Mouse (Mus musculus): Measurements from ENCODE around the gene Plin5. TPM values are rescaled to one million over a fixed set of nuclear protein-coding genes. Genes with fewer than 3 reads are reported as not detected.
"Not testable (repeated sequence)": the region's sequence is repeated elsewhere in the genome, so short reads cannot be mapped to it uniquely, and the experiment has no call there.

Plin5 gene
- total and polyA plus RNA-seq, 2 experiments from 2014 or later, result 4.3 to 4.8 TPM

DNA sequence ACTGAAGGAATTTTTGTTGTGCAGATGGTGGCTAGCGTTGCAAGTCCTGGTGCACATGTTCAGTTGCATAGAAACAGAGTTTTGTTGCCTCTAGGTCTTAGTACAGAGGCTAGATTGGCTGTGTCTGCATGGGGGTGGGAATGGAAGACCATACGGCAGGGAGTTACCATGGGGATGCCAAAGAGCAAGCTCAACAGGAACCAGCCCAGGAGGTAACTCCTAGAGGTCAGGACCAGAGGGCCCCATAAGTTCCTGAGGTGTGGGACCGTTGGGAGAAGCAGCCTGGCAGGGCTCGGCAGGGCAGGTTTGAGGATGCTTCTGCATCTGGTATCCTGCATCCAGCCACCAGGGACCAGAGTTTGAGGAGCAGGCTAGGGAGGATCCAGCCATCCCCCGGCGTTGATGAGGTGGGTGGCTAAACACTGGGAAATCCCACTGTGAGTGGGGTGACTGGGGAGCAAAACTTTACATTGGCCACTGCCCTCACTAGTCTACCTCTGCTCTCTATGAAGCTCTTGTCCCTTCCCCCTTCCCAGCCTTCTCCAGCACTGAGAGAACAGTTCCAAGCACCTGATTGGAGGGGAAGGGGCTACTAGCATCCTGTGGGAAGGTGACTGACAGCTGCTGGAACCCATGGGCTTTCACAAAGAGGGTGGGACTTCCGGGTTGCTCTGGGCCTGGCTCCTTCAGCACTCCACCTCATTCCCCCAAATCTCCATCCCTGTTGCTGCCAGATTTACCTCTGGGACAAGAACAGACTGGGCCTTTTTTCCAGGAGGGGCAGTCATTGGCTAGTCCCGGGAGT, 36.4 kb downstream of the Plin5 start:
- Histone ChIP-seq H3K27ac (ENCODE audit: low read depth, low read length) (0 out of 2 replicates have a peak overlapping the region, but pooled peaks have one; percentile 26), H3K9me3 (ENCODE audit: low read length) (no peaks in the 10 kb centered on the region), H3K4me1 (ENCODE audit: insufficient read depth, low read length) (peaks cover 16% of the 10 kb centered on the region), H3K36me3 (ENCODE audit: insufficient read depth, low read length) (no peaks in the 10 kb centered on the region), H3K27me3 (ENCODE audit: insufficient read depth, low read length) (no peaks in the 10 kb centered on the region), H3K4me3 (ENCODE audit: low read depth, low read length) (peak overlapping the region; percentile 98), H3K4me2 (ENCODE audit: low read depth, low read length, poor library complexity, severe bottlenecking) (peak overlapping the region; percentile 98), H3K9ac (replicated peaks; ENCODE audit: low read length, poor library complexity, severe bottlenecking) (peak overlapping the region; percentile 81)
- WGBS, result 11% methylated on average over 8 of the region's 8 CpGs
- ATAC-seq (ENCODE audit: low FRiP score) (peak; percentile 28), DNase-seq (ENCODE audit: low spot score) (peak; percentile 90)
- peak; percentile 9; the same call in 1 of the 2 replicates for TF ChIP-seq CTCF (IDR thresholded peaks at IDR 0.05)

DNA sequence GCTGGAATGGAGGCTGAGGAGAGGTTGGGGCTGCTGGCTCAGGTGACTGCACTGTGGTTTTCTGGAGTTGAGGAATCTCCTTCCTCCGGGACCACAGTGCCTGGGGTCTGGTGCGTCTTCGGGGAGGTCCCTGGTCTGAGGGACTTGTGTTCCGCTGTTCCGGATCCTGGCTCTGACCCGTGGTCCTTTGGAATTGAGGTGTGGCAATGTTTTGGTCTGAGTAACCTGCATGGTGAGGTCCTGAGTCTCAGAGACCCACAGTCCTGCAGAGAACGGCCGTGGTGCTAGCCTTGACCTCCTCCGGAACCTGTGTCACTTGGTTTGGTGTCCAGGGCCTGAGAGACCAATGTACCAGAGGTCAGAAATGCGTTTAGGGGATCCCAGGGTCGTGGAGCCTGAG, 37.5 kb downstream of the Plin5 start:
- ATAC-seq (ENCODE audit: low FRiP score) (no peak), DNase-seq (ENCODE audit: low spot score) (no peak)
- H3K9ac ChIP-seq (replicated peaks; ENCODE audit: low read length, poor library complexity, severe bottlenecking), result peak overlapping the region; percentile 81
- peak overlapping the region; percentile 75 for H3K27ac ChIP-seq (ENCODE audit: low read depth, low read length)
- WGBS, result 2% methylated on average over 11 of the region's 11 CpGs
- H3K27me3 ChIP-seq (ENCODE audit: insufficient read depth, low read length), result no peaks in the 10 kb centered on the region
- peak overlapping the region; percentile 98 for H3K4me3 ChIP-seq (ENCODE audit: low read depth, low read length)
- H3K4me1 ChIP-seq (ENCODE audit: insufficient read depth, low read length), result peaks cover 21% of the 10 kb centered on the region
- TF ChIP-seq CTCF (IDR thresholded peaks at IDR 0.05), result no peak
- H3K36me3 ChIP-seq (ENCODE audit: insufficient read depth, low read length), result no peaks in the 10 kb centered on the region
- no peaks in the 10 kb centered on the region for H3K9me3 ChIP-seq (ENCODE audit: low read length)
- H3K4me2 ChIP-seq (ENCODE audit: low read depth, low read length, poor library complexity, severe bottlenecking), result peak overlapping the region; percentile 98

DNA sequence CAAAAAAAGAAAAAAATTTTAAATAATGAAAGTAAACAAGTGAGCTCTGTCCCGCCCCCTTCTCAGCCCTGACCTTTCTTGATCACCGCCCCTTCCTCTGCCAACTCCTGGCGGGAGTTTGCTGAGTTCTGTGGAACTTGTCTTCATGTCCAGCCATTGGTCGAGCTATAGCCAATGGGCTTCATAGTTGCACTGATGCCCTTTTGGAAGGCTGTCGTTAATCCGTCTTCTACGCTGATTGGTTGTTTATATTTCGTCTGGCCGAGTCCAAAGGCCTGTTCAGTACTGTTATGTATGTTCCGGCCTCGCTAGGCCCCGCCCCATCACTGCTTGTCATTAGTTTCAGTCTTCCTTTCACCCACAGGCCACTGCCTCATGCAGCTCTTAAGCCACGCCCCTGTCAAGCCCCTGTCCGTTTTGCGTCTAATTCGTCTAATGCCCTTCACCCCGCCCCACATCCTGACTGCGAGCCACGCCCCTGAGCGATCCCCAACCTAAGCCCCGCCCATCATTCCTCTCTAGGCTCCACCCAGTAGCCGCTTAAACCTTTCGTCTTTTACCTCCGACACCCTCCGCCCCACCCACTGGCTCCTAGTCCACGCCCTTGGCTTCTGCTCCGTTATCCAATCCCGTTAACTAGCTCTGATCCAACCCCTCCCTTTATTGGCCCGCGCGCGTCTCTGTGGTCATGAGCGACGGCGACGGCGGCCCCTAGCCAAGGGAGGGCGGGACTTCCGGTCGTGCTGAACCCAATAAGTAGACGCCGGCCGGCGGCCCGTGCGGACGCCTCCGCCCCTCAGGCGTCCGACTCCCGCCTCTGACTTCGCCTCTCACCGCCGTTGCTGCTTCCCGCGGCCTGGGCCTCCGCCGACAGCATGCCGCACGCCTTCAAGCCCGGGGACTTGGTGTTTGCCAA, 38.3 kb downstream of the Plin5 start, which contains the start of gene Hdgfl2:
TSS of gene Hdgfl2 (plus strand) at position 755 of the 916 bp plus-strand sequence.
- no peak for TF ChIP-seq CTCF (IDR thresholded peaks at IDR 0.05)
- peak within 1 kb of the TSS; percentile 98 for H3K4me3 ChIP-seq (ENCODE audit: low read depth, low read length)
- H3K4me2 ChIP-seq (ENCODE audit: low read depth, low read length, poor library complexity, severe bottlenecking), result peak within 1 kb of the TSS; percentile 98
- ATAC-seq (ENCODE audit: low FRiP score), result peak; percentile 93
- H3K27ac ChIP-seq (ENCODE audit: low read depth, low read length), result peak within 1 kb of the TSS; percentile 75
- peak; percentile 100 for DNase-seq (ENCODE audit: low spot score)
- no peaks in the 10 kb centered on the region for H3K36me3 ChIP-seq (ENCODE audit: insufficient read depth, low read length)
- peak within 1 kb of the TSS; percentile 81 for H3K9ac ChIP-seq (replicated peaks; ENCODE audit: low read length, poor library complexity, severe bottlenecking)
- H3K9me3 ChIP-seq (ENCODE audit: low read length), result no peaks in the 10 kb centered on the region
- H3K27me3 ChIP-seq (ENCODE audit: insufficient read depth, low read length), result no peaks in the 10 kb centered on the region
- peaks cover 22% of the 10 kb centered on the region for H3K4me1 ChIP-seq (ENCODE audit: insufficient read depth, low read length)
- WGBS, result under 1% methylated on average over 61 of the region's 61 CpGs

DNA sequence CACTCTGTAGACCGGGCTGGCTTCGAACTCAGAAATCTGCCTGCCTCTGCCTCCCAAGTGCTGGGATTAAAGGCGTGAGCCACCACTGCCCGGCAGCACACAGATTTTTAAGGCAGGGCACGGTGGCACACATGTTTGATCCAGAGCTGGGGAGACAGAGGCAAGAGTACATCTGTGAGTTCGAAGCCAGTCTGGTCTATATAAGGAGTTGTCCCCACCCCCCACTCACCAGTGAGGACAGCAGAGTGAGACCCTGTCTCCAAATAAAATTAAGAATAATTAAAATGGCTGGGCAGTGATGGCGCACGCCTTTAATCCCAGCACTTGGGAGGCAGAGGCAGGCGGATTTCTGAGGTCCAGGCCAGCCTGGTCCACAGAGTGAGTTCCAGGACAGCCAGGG, 39.0 kb downstream of the Plin5 start:
- H3K4me3 ChIP-seq (ENCODE audit: low read depth, low read length), result peak overlapping the region; percentile 98; the same call in 1 of the 2 replicates
- not testable (repeated sequence) for H3K27me3 ChIP-seq (ENCODE audit: insufficient read depth, low read length); DNase-seq (ENCODE audit: low spot score); H3K27ac ChIP-seq (ENCODE audit: low read depth, low read length); ATAC-seq (ENCODE audit: low FRiP score); H3K9ac ChIP-seq (replicated peaks; ENCODE audit: low read length, poor library complexity, severe bottlenecking); H3K36me3 ChIP-seq (ENCODE audit: insufficient read depth, low read length); H3K9me3 ChIP-seq (ENCODE audit: low read length)
- 66% methylated on average over 9 of the region's 9 CpGs for WGBS
- peak overlapping the region; percentile 26; the same call in 1 of the 2 replicates for H3K4me2 ChIP-seq (ENCODE audit: low read depth, low read length, poor library complexity, severe bottlenecking)
- peaks cover 26% of the 10 kb centered on the region for H3K4me1 ChIP-seq (ENCODE audit: insufficient read depth, low read length)

DNA sequence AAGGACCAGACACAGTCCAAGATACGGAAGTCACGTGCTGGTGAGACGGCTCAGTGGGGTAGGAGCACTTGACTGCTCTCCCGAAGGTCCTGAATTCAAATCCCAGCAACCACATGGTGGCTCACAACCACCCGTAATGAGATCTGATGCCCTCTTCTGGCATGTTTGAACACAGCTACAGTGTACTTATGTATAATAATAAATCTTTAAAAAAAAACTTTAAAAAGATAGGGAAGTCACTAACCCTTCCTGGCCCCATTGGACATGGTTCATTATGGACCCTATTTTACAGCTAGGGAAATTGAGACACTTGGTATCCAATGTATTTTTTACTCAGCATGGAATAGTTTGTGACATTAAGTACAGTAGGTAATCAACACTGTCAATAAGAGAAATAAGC, 39.9 kb downstream of the Plin5 start:
- Histone ChIP-seq H3K4me2 (ENCODE audit: low read depth, low read length, poor library complexity, severe bottlenecking) (no peak overlapping the region), H3K9me3 (ENCODE audit: low read length) (no peaks in the 10 kb centered on the region), H3K9ac (replicated peaks; ENCODE audit: low read length, poor library complexity, severe bottlenecking) (no peak overlapping the region), H3K27me3 (ENCODE audit: insufficient read depth, low read length) (no peaks in the 10 kb centered on the region), H3K27ac (ENCODE audit: low read depth, low read length) (no peak overlapping the region), H3K4me1 (ENCODE audit: insufficient read depth, low read length) (peaks cover 26% of the 10 kb centered on the region), H3K4me3 (ENCODE audit: low read depth, low read length) (no peak overlapping the region), H3K36me3 (ENCODE audit: insufficient read depth, low read length) (peaks cover 6% of the 10 kb centered on the region; the same call in 1 of the 2 replicates)
- DNase-seq (ENCODE audit: low spot score), result no peak
- no peak for ATAC-seq (ENCODE audit: low FRiP score)
- TF ChIP-seq CTCF (IDR thresholded peaks at IDR 0.05), result no peak
- 92% methylated on average over 5 of the region's 5 CpGs for WGBS
